Mouse (Mus musculus): ENCODE data around the gene Dmwd.
A peak's percentile ranks its signal among the peaks of the same experiment; 100 is the strongest.

- TF ChIP-seq MYOD1 (IDR thresholded peaks at IDR 0.05; ENCODE audit: control insufficient read depth, insufficient read length, low read depth) (no peak), CTCF (IDR thresholded peaks at IDR 0.05; ENCODE audit: control insufficient read depth, insufficient read depth, insufficient read length) (no peak), MAX (IDR thresholded peaks at IDR 0.05) (peak; percentile 73), USF1 (IDR thresholded peaks at IDR 0.05; ENCODE audit: low read depth) (no peak)
Measured at GRCm38 (mm10) chr7:19095751-19096110, 19.7 kb downstream of the Dmwd start.

All from C2C12 (cell line).